Mouse (Mus musculus): Measurements from ENCODE around the gene Cass4.

Gene Cass4

DNA sequence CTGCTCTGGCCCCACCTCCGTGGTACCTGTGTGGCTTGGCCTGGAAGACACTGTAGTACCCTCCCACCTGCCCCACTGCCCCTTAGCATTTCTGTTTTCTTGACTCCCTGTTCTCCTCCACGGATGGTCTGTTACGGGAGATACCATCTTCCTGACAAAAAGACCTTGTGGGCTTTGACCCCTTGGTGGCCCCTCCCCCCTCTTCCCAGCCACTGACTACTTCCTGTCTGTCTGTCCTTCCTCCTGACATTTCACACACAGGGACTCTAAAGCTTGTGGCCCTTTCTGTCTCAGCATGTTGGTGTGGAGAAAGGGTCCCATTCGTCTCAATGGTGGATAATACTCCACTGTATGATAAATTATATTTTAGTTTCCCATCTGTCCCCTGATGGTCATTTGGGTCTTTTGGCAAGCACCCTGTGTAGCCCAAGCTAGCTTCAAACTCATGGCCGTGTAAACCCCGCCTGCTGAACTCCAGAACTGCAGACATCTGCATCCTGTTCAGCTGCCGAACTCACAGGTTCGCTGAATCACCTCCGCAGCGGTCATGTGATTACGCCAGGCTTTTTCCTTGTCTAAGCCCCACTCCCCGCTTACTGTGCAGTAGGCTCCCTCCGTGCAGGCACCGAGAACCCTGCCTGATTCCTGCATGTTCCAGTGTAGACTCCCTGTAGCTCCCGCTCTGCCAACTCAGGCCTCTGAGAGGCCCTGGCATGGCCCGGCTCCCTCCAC lies 88.2 kb downstream of the Cass4 start:
- in situ Hi-C loops (cut with MboI): no loop called here
